Mouse (Mus musculus): ENCODE results near the gene Gm20388. TPM values are rescaled to one million over a fixed set of nuclear protein-coding genes. Genes with fewer than 3 reads are reported as not detected.

Gm20388 gene
- polyA plus RNA-seq, 1 experiment from 2014 or later, result not detected

DNA sequence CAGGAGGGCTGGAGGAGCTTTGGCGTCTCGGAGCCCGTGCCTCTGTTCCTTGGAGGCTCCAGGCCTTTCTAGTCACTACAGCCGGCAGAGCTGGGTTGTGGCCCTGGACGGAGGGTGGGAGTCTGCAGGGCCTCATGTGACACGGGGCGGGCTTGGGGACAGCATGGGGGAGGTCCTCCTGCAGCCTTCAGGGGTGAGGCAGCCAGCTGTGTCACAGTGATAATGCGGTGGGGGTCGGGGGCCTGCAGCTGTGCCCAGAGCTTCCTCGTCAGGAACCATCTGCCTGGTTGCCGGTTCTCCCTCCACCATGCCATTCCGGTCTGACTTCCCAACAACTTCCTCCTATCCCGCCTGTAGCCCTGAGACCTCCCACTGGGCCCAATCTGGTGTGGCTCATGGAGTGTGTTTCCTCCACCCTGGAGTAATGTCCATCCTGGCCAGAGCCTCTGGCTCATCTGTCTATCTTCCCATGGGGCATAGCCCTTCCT, 2788.4 kb downstream of the Gm20388 start, which contains the start of gene Cbfa2t3:
TSS of gene Cbfa2t3 (minus strand) at position 105 of the 488 bp plus-strand sequence.
- Histone ChIP-seq H3K36me3 (ENCODE audit: control insufficient read depth, insufficient read depth) (no peaks in the 10 kb centered on the region), H3K27ac (ENCODE audit: low read depth, low read length) (no peak within 1 kb of the TSS), H3K9ac (ENCODE audit: low read depth, low read length) (no peak within 1 kb of the TSS), H3K27me3 (replicated peaks; ENCODE audit: control insufficient read depth, insufficient read depth, low read length) (no peaks in the 10 kb centered on the region), H3K4me1 (replicated peaks; ENCODE audit: control insufficient read depth, insufficient read depth, low read length) (no peaks in the 10 kb centered on the region), H3K9me3 (ENCODE audit: control insufficient read depth) (no peaks in the 10 kb centered on the region), H3K4me3 (ENCODE audit: low read depth, low read length) (no peak within 1 kb of the TSS), H3K4me2 (replicated peaks; ENCODE audit: low read depth) (peak within 1 kb of the TSS; percentile 30; the same call in 1 of the 2 replicates)
- no peak for TF ChIP-seq CTCF (IDR thresholded peaks at IDR 0.05; ENCODE audit: low read depth)
- no peak for ATAC-seq
- WGBS, result 45% methylated on average over 13 of the region's 13 CpGs

DNA sequence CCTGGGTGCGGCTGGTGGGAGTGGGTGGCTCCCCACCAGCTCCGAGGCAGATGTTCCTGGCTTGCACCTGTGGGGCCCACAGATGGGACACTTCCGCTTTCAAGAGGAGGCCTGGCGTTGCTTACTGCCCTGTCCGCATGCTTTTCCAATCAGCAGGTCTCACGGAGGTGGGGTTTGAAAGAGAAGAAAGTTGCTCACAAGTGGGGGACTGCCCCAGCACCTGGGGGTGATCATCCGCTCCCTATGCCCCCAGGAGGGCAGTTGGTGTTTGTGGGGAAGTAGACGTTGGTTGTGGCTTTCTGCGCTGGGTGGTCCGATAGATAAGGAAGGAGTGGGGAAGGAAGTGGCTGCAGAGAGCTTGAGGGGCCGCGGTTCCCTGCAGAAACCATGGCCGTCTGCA, 2790.0 kb downstream of the Gm20388 start:
- TF ChIP-seq CTCF (IDR thresholded peaks at IDR 0.05; ENCODE audit: low read depth), result no peak
- no peaks in the 10 kb centered on the region for H3K36me3 ChIP-seq (ENCODE audit: control insufficient read depth, insufficient read depth)
- ATAC-seq, result no peak
- no peak overlapping the region for H3K4me3 ChIP-seq (ENCODE audit: low read depth, low read length)
- 61% methylated on average over 13 of the region's 13 CpGs for WGBS
- no peaks in the 10 kb centered on the region for H3K27me3 ChIP-seq (replicated peaks; ENCODE audit: control insufficient read depth, insufficient read depth, low read length)
- H3K27ac ChIP-seq (ENCODE audit: low read depth, low read length), result no peak overlapping the region
- no peaks in the 10 kb centered on the region for H3K9me3 ChIP-seq (ENCODE audit: control insufficient read depth)
- H3K9ac ChIP-seq (ENCODE audit: low read depth, low read length), result no peak overlapping the region
- H3K4me1 ChIP-seq (replicated peaks; ENCODE audit: control insufficient read depth, insufficient read depth, low read length), result peaks cover 3% of the 10 kb centered on the region; the same call in 1 of the 2 replicates
- no peak overlapping the region for H3K4me2 ChIP-seq (replicated peaks; ENCODE audit: low read depth)

DNA sequence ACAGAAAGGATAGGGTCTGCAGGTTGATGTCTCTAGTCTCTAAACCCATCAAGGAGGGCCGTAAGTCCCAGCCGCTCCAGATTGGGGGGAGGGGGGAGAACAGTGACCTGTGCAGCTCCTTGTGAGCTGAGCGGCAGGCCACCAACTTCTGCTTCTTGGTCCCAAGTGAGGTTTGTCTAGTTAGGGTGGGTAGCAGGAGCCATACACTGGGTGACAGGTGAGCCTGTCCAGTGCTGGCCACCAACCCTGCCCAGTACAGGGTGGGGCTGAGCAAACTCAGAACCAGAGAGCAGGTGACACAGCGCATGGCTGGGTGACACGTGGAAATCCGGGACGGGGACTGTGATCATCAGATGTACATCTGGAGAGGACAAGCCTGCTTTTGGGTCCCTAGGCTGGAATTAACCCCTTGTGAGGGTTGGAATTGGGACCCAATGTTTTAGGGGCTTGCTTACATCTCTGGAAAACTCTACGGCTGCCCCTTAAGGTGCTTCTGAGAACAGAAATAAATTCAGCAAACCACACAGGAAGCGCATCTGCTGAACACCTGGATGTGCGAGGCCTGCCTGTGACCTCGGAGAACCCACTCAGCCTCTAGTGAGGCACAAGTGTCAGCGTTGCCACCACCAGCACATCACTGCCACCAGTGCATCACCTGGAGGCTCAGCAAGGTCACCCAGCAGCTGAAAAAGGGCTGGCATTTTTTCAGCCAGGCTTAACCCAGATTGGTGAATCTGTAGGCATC, 2791.0 kb downstream of the Gm20388 start:
- no peaks in the 10 kb centered on the region for H3K36me3 ChIP-seq (ENCODE audit: control insufficient read depth, insufficient read depth)
- no peak for TF ChIP-seq CTCF (IDR thresholded peaks at IDR 0.05; ENCODE audit: low read depth)
- no peak overlapping the region for H3K4me3 ChIP-seq (ENCODE audit: low read depth, low read length)
- H3K9me3 ChIP-seq (ENCODE audit: control insufficient read depth), result no peaks in the 10 kb centered on the region
- H3K9ac ChIP-seq (ENCODE audit: low read depth, low read length), result no peak overlapping the region
- H3K27ac ChIP-seq (ENCODE audit: low read depth, low read length), result no peak overlapping the region
- no peak for ATAC-seq
- 67% methylated on average over 12 of the region's 12 CpGs for WGBS
- no peak overlapping the region for H3K4me2 ChIP-seq (replicated peaks; ENCODE audit: low read depth)
- peaks cover 5% of the 10 kb centered on the region; the same call in 1 of the 2 replicates for H3K4me1 ChIP-seq (replicated peaks; ENCODE audit: control insufficient read depth, insufficient read depth, low read length)
- H3K27me3 ChIP-seq (replicated peaks; ENCODE audit: control insufficient read depth, insufficient read depth, low read length), result no peaks in the 10 kb centered on the region

DNA sequence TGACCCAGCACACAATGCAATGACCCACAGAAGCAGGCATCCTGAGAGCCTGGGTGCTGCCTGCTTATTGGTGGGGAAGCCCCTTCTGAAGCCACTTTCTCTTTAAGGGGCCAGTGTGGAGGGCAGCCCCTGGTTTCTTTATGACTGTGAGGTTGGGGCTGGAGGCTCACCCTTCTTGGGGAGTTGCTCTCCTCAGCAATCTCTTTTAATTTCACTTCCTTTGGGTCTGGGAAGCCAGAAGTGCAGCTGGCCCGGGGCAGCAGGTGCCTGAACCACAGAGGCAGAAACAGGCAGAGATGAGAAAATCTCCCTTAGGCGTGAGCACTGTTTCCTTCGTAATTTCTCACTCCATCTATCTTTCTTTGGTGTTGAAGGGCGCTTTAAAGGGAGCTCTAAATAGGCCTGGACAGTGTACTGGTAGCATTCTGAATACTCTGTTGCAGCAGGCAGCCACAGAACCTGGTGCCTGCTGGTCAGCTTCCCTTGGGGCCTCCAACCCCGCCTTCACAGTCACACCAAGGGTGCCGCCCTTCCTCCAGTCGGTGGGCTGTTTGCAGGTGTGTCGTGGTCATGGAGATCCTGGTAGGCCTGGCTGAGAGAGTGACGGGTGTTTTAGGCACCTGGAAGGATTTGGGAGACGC, 2791.8 kb downstream of the Gm20388 start:
- Histone ChIP-seq H3K36me3 (ENCODE audit: control insufficient read depth, insufficient read depth) (no peaks in the 10 kb centered on the region), H3K9me3 (ENCODE audit: control insufficient read depth) (no peaks in the 10 kb centered on the region), H3K27me3 (replicated peaks; ENCODE audit: control insufficient read depth, insufficient read depth, low read length) (no peaks in the 10 kb centered on the region), H3K4me2 (replicated peaks; ENCODE audit: low read depth) (no peak overlapping the region), H3K9ac (ENCODE audit: low read depth, low read length) (no peak overlapping the region), H3K4me3 (ENCODE audit: low read depth, low read length) (no peak overlapping the region), H3K4me1 (replicated peaks; ENCODE audit: control insufficient read depth, insufficient read depth, low read length) (peaks cover 5% of the 10 kb centered on the region; the same call in 1 of the 2 replicates), H3K27ac (ENCODE audit: low read depth, low read length) (no peak overlapping the region)
- TF ChIP-seq CTCF (IDR thresholded peaks at IDR 0.05; ENCODE audit: low read depth), result no peak
- 46% methylated on average over 10 of the region's 10 CpGs for WGBS
- no peak for ATAC-seq

DNA sequence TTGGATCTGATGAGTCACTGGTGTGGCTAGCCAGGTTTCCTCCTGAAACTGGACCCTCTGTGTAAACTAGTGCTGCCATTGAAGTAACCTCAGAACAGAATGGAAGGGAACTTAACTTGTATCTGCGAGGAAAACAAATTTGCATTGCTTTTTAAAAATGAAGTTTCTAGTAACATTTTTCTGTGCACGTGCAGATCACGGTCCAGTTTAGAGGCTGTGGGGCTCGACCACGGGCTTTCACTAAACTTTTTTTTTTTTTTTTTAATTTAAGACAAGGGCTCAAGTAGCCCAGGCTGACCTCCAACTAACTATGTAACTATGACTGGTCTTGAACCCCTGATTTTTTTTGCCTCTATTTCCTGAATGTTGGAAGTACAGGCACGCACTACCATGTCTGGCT, 2792.3 kb downstream of the Gm20388 start:
- H3K27me3 ChIP-seq (replicated peaks; ENCODE audit: control insufficient read depth, insufficient read depth, low read length), result no peaks in the 10 kb centered on the region
- WGBS, result 90% methylated on average over 6 of the region's 6 CpGs
- no peaks in the 10 kb centered on the region for H3K36me3 ChIP-seq (ENCODE audit: control insufficient read depth, insufficient read depth)
- no peaks in the 10 kb centered on the region for H3K9me3 ChIP-seq (ENCODE audit: control insufficient read depth)
- no peak overlapping the region for H3K27ac ChIP-seq (ENCODE audit: low read depth, low read length)
- no peak for TF ChIP-seq CTCF (IDR thresholded peaks at IDR 0.05; ENCODE audit: low read depth)
- H3K4me3 ChIP-seq (ENCODE audit: low read depth, low read length), result no peak overlapping the region
- H3K9ac ChIP-seq (ENCODE audit: low read depth, low read length), result no peak overlapping the region
- peaks cover 5% of the 10 kb centered on the region; the same call in 1 of the 2 replicates for H3K4me1 ChIP-seq (replicated peaks; ENCODE audit: control insufficient read depth, insufficient read depth, low read length)
- ATAC-seq, result no peak
- H3K4me2 ChIP-seq (replicated peaks; ENCODE audit: low read depth), result no peak overlapping the region

DNA sequence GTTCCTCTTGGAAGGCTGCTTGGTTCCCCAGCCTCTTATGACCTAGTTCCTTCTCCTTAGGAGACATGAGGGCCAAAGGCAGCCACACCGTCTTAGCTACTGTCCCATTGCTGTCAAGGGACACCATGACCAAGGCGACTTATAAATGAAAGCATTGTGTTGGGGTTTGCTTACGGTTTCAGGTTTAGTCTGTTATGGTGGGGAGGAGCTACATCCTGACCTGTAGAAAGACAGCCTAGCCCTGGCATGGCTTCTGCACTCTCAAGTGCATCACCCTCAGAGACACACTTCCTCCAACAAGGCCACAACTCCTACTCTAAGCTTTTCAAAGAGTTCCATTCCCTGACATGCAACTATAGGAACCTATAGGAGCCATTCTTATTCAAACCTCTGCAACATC, 2794.0 kb downstream of the Gm20388 start:
- no peak for ATAC-seq
- Histone ChIP-seq H3K4me1 (replicated peaks; ENCODE audit: control insufficient read depth, insufficient read depth, low read length) (peaks cover 5% of the 10 kb centered on the region; the same call in 1 of the 2 replicates), H3K27me3 (replicated peaks; ENCODE audit: control insufficient read depth, insufficient read depth, low read length) (no peaks in the 10 kb centered on the region), H3K9ac (ENCODE audit: low read depth, low read length) (no peak overlapping the region), H3K4me2 (replicated peaks; ENCODE audit: low read depth) (no peak overlapping the region), H3K27ac (ENCODE audit: low read depth, low read length) (no peak overlapping the region), H3K4me3 (ENCODE audit: low read depth, low read length) (no peak overlapping the region), H3K9me3 (ENCODE audit: control insufficient read depth) (no peaks in the 10 kb centered on the region), H3K36me3 (ENCODE audit: control insufficient read depth, insufficient read depth) (no peaks in the 10 kb centered on the region)
- no peak for TF ChIP-seq CTCF (IDR thresholded peaks at IDR 0.05; ENCODE audit: low read depth)
- 84% methylated on average over 3 of the region's 3 CpGs for WGBS
